Mouse (Mus musculus): ENCODE measurements around the gene Fam187a. TPM values are rescaled to one million over a fixed set of nuclear protein-coding genes. Genes with fewer than 3 reads are reported as not detected.

Fam187a gene
- polyA plus RNA-seq, 1 experiment from 2014 or later, result not detected

- Histone ChIP-seq H3K4me2 (ENCODE audit: low read depth, low read length) (no peak overlapping the region), H3K27me3 (ENCODE audit: insufficient read depth, low read length) (peaks cover 17% of the 10 kb centered on the region), H3K36me3 (replicated peaks; ENCODE audit: insufficient read depth, low read length) (no peaks in the 10 kb centered on the region), H3K4me3 (ENCODE audit: low read depth, low read length) (no peak overlapping the region), H3K9ac (replicated peaks) (no peak overlapping the region), H3K4me1 (ENCODE audit: insufficient read depth) (peaks cover 11% of the 10 kb centered on the region), H3K27ac (ENCODE audit: low read depth) (no peak overlapping the region), H3K9me3 (ENCODE audit: low read length) (no peaks in the 10 kb centered on the region)
- DNase-seq (no peak), ATAC-seq (no peak)
- TF ChIP-seq CTCF (IDR thresholded peaks at IDR 0.05; ENCODE audit: low read depth), result no peak
- no peak for TF ChIP-seq EP300 (IDR thresholded peaks at IDR 0.05; ENCODE audit: low read depth)
- WGBS (ENCODE audit: insufficient replicate concordance), result 84% methylated on average over 9 of the region's 9 CpGs
Measured at GRCm38 (mm10) chr11:102898408-102898807, 13.4 kb downstream of the Fam187a start.

GRCm38 (mm10) chr11:102900763-102901162 lies 15.8 kb downstream of the Fam187a start, which contains the start of gene Gfap:
Gene Gfap, minus strand, starts transcription at chr11:102900912.
- 10% methylated on average over 7 of the region's 7 CpGs for WGBS (ENCODE audit: insufficient replicate concordance)
- TF ChIP-seq CTCF (IDR thresholded peaks at IDR 0.05; ENCODE audit: low read depth) (peak; percentile 99), EP300 (IDR thresholded peaks at IDR 0.05; ENCODE audit: low read depth) (no peak)
- ATAC-seq, result no peak
- Histone ChIP-seq H3K9ac (replicated peaks) (no peak within 1 kb of the TSS), H3K27ac (ENCODE audit: low read depth) (no peak within 1 kb of the TSS), H3K36me3 (replicated peaks; ENCODE audit: insufficient read depth, low read length) (peaks cover 6% of the 10 kb centered on the region), H3K4me3 (ENCODE audit: low read depth, low read length) (no peak within 1 kb of the TSS), H3K4me1 (ENCODE audit: insufficient read depth) (peaks cover 8% of the 10 kb centered on the region), H3K4me2 (ENCODE audit: low read depth, low read length) (peak within 1 kb of the TSS; percentile 14; the same call in 1 of the 2 replicates), H3K27me3 (ENCODE audit: insufficient read depth, low read length) (peaks cover 6% of the 10 kb centered on the region; the same call in 1 of the 2 replicates), H3K9me3 (ENCODE audit: low read length) (no peaks in the 10 kb centered on the region)
- DNase-seq, result peak; percentile 84

- Histone ChIP-seq H3K27me3 (ENCODE audit: insufficient read depth, low read length) (peaks cover 6% of the 10 kb centered on the region; the same call in 1 of the 2 replicates), H3K9me3 (ENCODE audit: low read length) (no peaks in the 10 kb centered on the region), H3K4me1 (ENCODE audit: insufficient read depth) (peaks cover 6% of the 10 kb centered on the region), H3K4me2 (ENCODE audit: low read depth, low read length) (peak overlapping the region; percentile 14; the same call in 1 of the 2 replicates), H3K36me3 (replicated peaks; ENCODE audit: insufficient read depth, low read length) (peaks cover 11% of the 10 kb centered on the region), H3K27ac (ENCODE audit: low read depth) (no peak overlapping the region), H3K4me3 (ENCODE audit: low read depth, low read length) (no peak overlapping the region), H3K9ac (replicated peaks) (no peak overlapping the region)
- 41% methylated on average over 4 of the region's 4 CpGs for WGBS (ENCODE audit: insufficient replicate concordance)
- ATAC-seq (no peak), DNase-seq (no peak)
- TF ChIP-seq EP300 (IDR thresholded peaks at IDR 0.05; ENCODE audit: low read depth) (no peak), CTCF (IDR thresholded peaks at IDR 0.05; ENCODE audit: low read depth) (no peak)
Measured at GRCm38 (mm10) chr11:102901199-102901598, 16.2 kb downstream of the Fam187a start.

GRCm38 (mm10) chr11:102902107-102902506 lies 17.1 kb downstream of the Fam187a start:
- TF ChIP-seq EP300 (IDR thresholded peaks at IDR 0.05; ENCODE audit: low read depth) (no peak), CTCF (IDR thresholded peaks at IDR 0.05; ENCODE audit: low read depth) (no peak)
- Histone ChIP-seq H3K27ac (ENCODE audit: low read depth) (no peak overlapping the region), H3K9me3 (ENCODE audit: low read length) (no peaks in the 10 kb centered on the region), H3K4me1 (ENCODE audit: insufficient read depth) (no peaks in the 10 kb centered on the region), H3K27me3 (ENCODE audit: insufficient read depth, low read length) (peaks cover 6% of the 10 kb centered on the region; the same call in 1 of the 2 replicates), H3K4me3 (ENCODE audit: low read depth, low read length) (no peak overlapping the region), H3K36me3 (replicated peaks; ENCODE audit: insufficient read depth, low read length) (peaks cover 19% of the 10 kb centered on the region), H3K4me2 (ENCODE audit: low read depth, low read length) (no peak overlapping the region), H3K9ac (replicated peaks) (no peak overlapping the region)
- DNase-seq, result no peak
- ATAC-seq, result no peak
- WGBS (ENCODE audit: insufficient replicate concordance), result 79% methylated on average over 5 of the region's 5 CpGs

GRCm38 (mm10) chr11:102903654-102904053 lies 18.7 kb downstream of the Fam187a start:
- DNase-seq (no peak), ATAC-seq (no peak)
- no peaks in the 10 kb centered on the region for H3K27me3 ChIP-seq (ENCODE audit: insufficient read depth, low read length)
- H3K36me3 ChIP-seq (replicated peaks; ENCODE audit: insufficient read depth, low read length), result peaks cover 35% of the 10 kb centered on the region
- no peak overlapping the region for H3K4me2 ChIP-seq (ENCODE audit: low read depth, low read length)
- TF ChIP-seq EP300 (IDR thresholded peaks at IDR 0.05; ENCODE audit: low read depth) (no peak), CTCF (IDR thresholded peaks at IDR 0.05; ENCODE audit: low read depth) (no peak)
- no peak overlapping the region for H3K4me3 ChIP-seq (ENCODE audit: low read depth, low read length)
- H3K9ac ChIP-seq (replicated peaks), result no peak overlapping the region
- no peaks in the 10 kb centered on the region for H3K4me1 ChIP-seq (ENCODE audit: insufficient read depth)
- H3K27ac ChIP-seq (ENCODE audit: low read depth), result no peak overlapping the region
- no peaks in the 10 kb centered on the region for H3K9me3 ChIP-seq (ENCODE audit: low read length)
- 74% methylated on average over 7 of the region's 7 CpGs for WGBS (ENCODE audit: insufficient replicate concordance)

- no peak for TF ChIP-seq EP300 (IDR thresholded peaks at IDR 0.05; ENCODE audit: low read depth)
- TF ChIP-seq CTCF (IDR thresholded peaks at IDR 0.05; ENCODE audit: low read depth), result no peak
- Histone ChIP-seq H3K36me3 (replicated peaks; ENCODE audit: insufficient read depth, low read length) (peaks cover 97% of the 10 kb centered on the region), H3K9ac (replicated peaks) (no peak overlapping the region), H3K4me1 (ENCODE audit: insufficient read depth) (no peaks in the 10 kb centered on the region), H3K27me3 (ENCODE audit: insufficient read depth, low read length) (no peaks in the 10 kb centered on the region), H3K9me3 (ENCODE audit: low read length) (no peaks in the 10 kb centered on the region), H3K4me3 (ENCODE audit: low read depth, low read length) (no peak overlapping the region), H3K27ac (ENCODE audit: low read depth) (no peak overlapping the region), H3K4me2 (ENCODE audit: low read depth, low read length) (no peak overlapping the region)
- no peak for DNase-seq
- ATAC-seq, result no peak
- 85% methylated on average over 7 of the region's 7 CpGs for WGBS (ENCODE audit: insufficient replicate concordance)
Measured at GRCm38 (mm10) chr11:102911376-102911775, 26.4 kb downstream of the Fam187a start.

Data from liver, postnatal 0 days (tissue).